Mouse (Mus musculus) CD8-positive naive resting alpha-beta T cell, adult 57 days (primary cell): ENCODE data around the gene Dnaaf3. TPM values are rescaled to one million over a fixed set of nuclear protein-coding genes. Genes with fewer than 3 reads are reported as not detected.

Experiments used
- total RNA-seq: library from RNA; stranded (reverse); gene quantifications from one replicate; pipeline ENCODE4 v1.2.4, GENCODE M21; 2023

Gene Dnaaf3
- not detected for total RNA-seq

GRCm38 (mm10) chr7:4532005-4532729 is at the start of gene Dnaaf3:
Gene Dnaaf3, minus strand, starts transcription at chr7:4532453.

GRCm38 (mm10) chr7:4547221-4547641 is 15.0 kb upstream of the Dnaaf3 start, which contains the start of gene Syt5:
Gene Syt5, minus strand, starts transcription at chr7:4547541.

GRCm38 (mm10) chr7:4524212-4524922 is 7.9 kb downstream of the Dnaaf3 start, which contains the start of gene Tnni3:
Gene Tnni3, minus strand, starts transcription at chr7:4524229.

GRCm38 (mm10) chr7:4516332-4517050 is 15.8 kb downstream of the Dnaaf3 start, which contains the start of gene Tnnt1:
Gene Tnnt1, minus strand, starts transcription at chr7:4516382.

GRCm38 (mm10) chr7:4501558-4502397 is 30.5 kb downstream of the Dnaaf3 start, which contains the start of gene Ppp1r12c:
Gene Ppp1r12c, minus strand, starts transcription at chr7:4501680.

Other genes with a start within 250 kb of the Dnaaf3 start
- 2.9 TPM for gene Ncr1, start 194.7 kb downstream of the Dnaaf3 start, total RNA-seq
- not detected for gene Gp6, start 134.7 kb downstream of the Dnaaf3 start, total RNA-seq
- gene Rdh13, start 86.8 kb downstream of the Dnaaf3 start, total RNA-seq = 17.4 TPM
- 21.9 TPM for gene Eps8l1, start 71.8 kb downstream of the Dnaaf3 start, total RNA-seq
- 225 TPM for gene Ppp1r12c, start 30.8 kb downstream of the Dnaaf3 start, total RNA-seq
- gene Tnnt1, start 16.1 kb downstream of the Dnaaf3 start, total RNA-seq = 3.4 TPM
- not detected for gene Tnni3, start 8.2 kb downstream of the Dnaaf3 start, total RNA-seq
- 0.28 TPM for gene Syt5, start 15.1 kb upstream of the Dnaaf3 start, total RNA-seq
- gene Ptprh, start 71.6 kb upstream of the Dnaaf3 start, total RNA-seq = not detected
- 68.5 TPM for gene Tmem86b, start 99.0 kb upstream of the Dnaaf3 start, total RNA-seq
- gene Ppp6r1, start 126.6 kb upstream of the Dnaaf3 start, total RNA-seq = 272 TPM
- 65.9 TPM for gene Hspbp1, start 152.6 kb upstream of the Dnaaf3 start, total RNA-seq
- gene Brsk1, start 158.2 kb upstream of the Dnaaf3 start, total RNA-seq = not detected
- 0.40 TPM for gene Tmem150b, start 192.8 kb upstream of the Dnaaf3 start, total RNA-seq
- gene Kmt5c, start 207.7 kb upstream of the Dnaaf3 start, total RNA-seq = 62.8 TPM
- gene Cox6b2, start 220.6 kb upstream of the Dnaaf3 start, total RNA-seq = 4.5 TPM
- gene Fam71e2, start 238.8 kb upstream of the Dnaaf3 start, total RNA-seq = not detected